Mouse (Mus musculus) cerebellum, adult 2 months (tissue): ENCODE data around the gene Gm14322. TPM values are rescaled to one million over a fixed set of nuclear protein-coding genes. Genes with fewer than 3 reads are reported as not detected.
"Not testable (repeated sequence)": the region's sequence is repeated elsewhere in the genome, so short reads cannot be mapped to it uniquely, and the experiment has no call there.

Experiments
- DNase-seq, 2 experiments: peaks; one replicate each; pipeline ENCODE4 v3.0.0; 2021
- H3K27ac ChIP-seq: fragments of 200-500 bp; 2 replicates; pipeline ENCODE4 v1.5.1; 2012; ENCODE audit warnings: low read length, control low read depth, inconsistent platforms; ENCODE audit not compliant: insufficient read depth
- H3K27me3 ChIP-seq: fragments of 200-500 bp; 2 replicates; pipeline ENCODE4 v1.6.1; 2012; ENCODE audit warnings: inconsistent platforms, mild to moderate bottlenecking, low read length, moderate library complexity; ENCODE audit not compliant: control insufficient read depth, insufficient read depth
- H3K4me1 ChIP-seq: fragments of 200-500 bp; 2 replicates; pipeline ENCODE4 v1.6.1; 2011; ENCODE audit warnings: low read length; ENCODE audit not compliant: control insufficient read depth, insufficient read depth
- H3K4me3 ChIP-seq: fragments of 200-500 bp; replicated peaks from 2 replicates; pipeline ENCODE3; 2011; ENCODE audit warnings: mild to moderate bottlenecking, low read depth, low read length, control low read depth; ENCODE audit not compliant: insufficient read depth
- WGBS: fragments of 180-500 bp; shearing (Covaris S2); methylation state at CpG from one replicate; pipeline ENCODE4 v1.1.7; 2018; 5-methylcytosine and 5-hydroxymethylcytosine counted together
- polyA plus RNA-seq: library from polyadenylated mRNA; depleted of rRNA; stranded (reverse); fragments of >200 nt; gene quantifications from 2 replicates; pipeline ENCODE4 v1.2.3, GENCODE M21; 2012; rRNA removed

Gene Gm14322
- 19.1 and 19.5 TPM in 2 replicates for polyA plus RNA-seq

- peak within 1 kb of the TSS; percentile 72 for H3K4me3 ChIP-seq
- peak; percentile 69 to 71 for DNase-seq
- H3K27me3 ChIP-seq, H3K4me1 ChIP-seq, H3K27ac ChIP-seq: not testable (repeated sequence)
- 11% methylated on average over 9 of the region's 9 CpGs for WGBS
These were observed at the start of gene Gm14322 for GRCm38 (mm10) chr2:177758941-177759558. TSS of gene Gm14322 (plus strand) at chr2:177759288.

- 80% methylated on average over 7 of the region's 10 CpGs for WGBS
- not testable (repeated sequence) for DNase-seq, H3K4me3 ChIP-seq, H3K4me1 ChIP-seq, H3K27me3 ChIP-seq, H3K27ac ChIP-seq
These were observed 17.6 kb upstream of the Gm14322 start for GRCm38 (mm10) chr2:177741487-177741886.

GRCm38 (mm10) chr2:177787351-177787750 lies 28.3 kb downstream of the Gm14322 start:
- not testable (repeated sequence) for H3K27me3 ChIP-seq, DNase-seq, H3K27ac ChIP-seq, H3K4me1 ChIP-seq, H3K4me3 ChIP-seq
- 74% methylated on average over 1 of the region's 1 CpGs for WGBS

- H3K4me3 ChIP-seq, H3K27ac ChIP-seq, H3K4me1 ChIP-seq, H3K27me3 ChIP-seq, DNase-seq: not testable (repeated sequence)
- WGBS: 80% methylated on average over 1 of the region's 2 CpGs
These were observed 47.1 kb downstream of the Gm14322 start for GRCm38 (mm10) chr2:177806170-177806569.

Other genes with a start within 250 kb of the Gm14322 start
- 0.18 TPM in 1 of 2 replicates, not detected in the other for gene Gm14406, start 181.1 kb upstream of the Gm14322 start, polyA plus RNA-seq
- 67.2 and 74.2 TPM in 2 replicates for gene Gm14325, start 81.0 kb downstream of the Gm14322 start, polyA plus RNA-seq
- gene Gm14327, start 137.8 kb downstream of the Gm14322 start, polyA plus RNA-seq: 3.4 and 4.1 TPM in 2 replicates
- gene Zfp972, start 166.3 kb downstream of the Gm14322 start, polyA plus RNA-seq: 0.39 and 1.8 TPM in 2 replicates
- gene Gm14326, start 198.0 kb downstream of the Gm14322 start, polyA plus RNA-seq: 21.8 and 22.1 TPM in 2 replicates